Mouse (Mus musculus) urinary bladder, adult 2 months (tissue): Measurements from ENCODE around the gene Sp140. TPM values are rescaled to one million over a fixed set of nuclear protein-coding genes. Genes with fewer than 3 reads are reported as not detected.
"Not testable (repeated sequence)": the region's sequence is repeated elsewhere in the genome, so short reads cannot be mapped to it uniquely, and the experiment has no call there.

Source experiments
- DNase-seq: peaks from one replicate; pipeline ENCODE4 v3.0.0; 2022; ENCODE audit warnings: low spot score
- polyA plus RNA-seq: library from polyadenylated mRNA; depleted of rRNA; stranded (reverse); fragments of >200 nt; gene quantifications from 2 replicates; pipeline ENCODE4 v1.2.3, GENCODE M21; 2012; rRNA removed

The Sp140 gene
- 14.0 and 15.8 TPM in 2 replicates for polyA plus RNA-seq

- DNase-seq = not testable (repeated sequence)
Measured at GRCm38 (mm10) chr1:85600078-85600477, at the start of gene Sp140. TSS of gene Sp140 (plus strand) at chr1:85600378.

- DNase-seq = peak; percentile 51
Measured at GRCm38 (mm10) chr1:85555261-85555660, 44.9 kb upstream of the Sp140 start.

- not testable (repeated sequence) for DNase-seq
Measured at GRCm38 (mm10) chr1:85573554-85573953, 26.6 kb upstream of the Sp140 start.

- not testable (repeated sequence) for DNase-seq
Measured at GRCm38 (mm10) chr1:85575376-85575775, 24.8 kb upstream of the Sp140 start, which contains the start of gene G530012D18Rik. TSS of gene G530012D18Rik (plus strand) at chr1:85575676.

GRCm38 (mm10) chr1:85578372-85579010 is 21.7 kb upstream of the Sp140 start:
- not testable (repeated sequence) for DNase-seq

GRCm38 (mm10) chr1:85579199-85580147 is 20.7 kb upstream of the Sp140 start:
- not testable (repeated sequence) for DNase-seq

GRCm38 (mm10) chr1:85580148-85580534 is 20.0 kb upstream of the Sp140 start:
- DNase-seq = not testable (repeated sequence)

GRCm38 (mm10) chr1:85580578-85580977 is 19.6 kb upstream of the Sp140 start:
- DNase-seq = not testable (repeated sequence)

- DNase-seq = not testable (repeated sequence)
Measured at GRCm38 (mm10) chr1:85581518-85581917, 18.7 kb upstream of the Sp140 start.

GRCm38 (mm10) chr1:85588697-85589096 is 11.5 kb upstream of the Sp140 start:
- DNase-seq = not testable (repeated sequence)

- DNase-seq = not testable (repeated sequence)
Measured at GRCm38 (mm10) chr1:85592526-85592925, 7.7 kb upstream of the Sp140 start.

GRCm38 (mm10) chr1:85598271-85599012 is 1.7 kb upstream of the Sp140 start, which contains the start of gene Sp110:
TSS of gene Sp110 (minus strand) at chr1:85598817.
- not testable (repeated sequence) for DNase-seq

GRCm38 (mm10) chr1:85600794-85601193 is 616 bp downstream of the Sp140 start:
- not testable (repeated sequence) for DNase-seq

- not testable (repeated sequence) for DNase-seq
Measured at GRCm38 (mm10) chr1:85604341-85604740, 4.2 kb downstream of the Sp140 start.

GRCm38 (mm10) chr1:85608361-85608760 is 8.2 kb downstream of the Sp140 start:
- not testable (repeated sequence) for DNase-seq

GRCm38 (mm10) chr1:85610581-85610980 is 10.4 kb downstream of the Sp140 start:
- not testable (repeated sequence) for DNase-seq

- DNase-seq = not testable (repeated sequence)
Measured at GRCm38 (mm10) chr1:85615096-85615495, 14.9 kb downstream of the Sp140 start.

- not testable (repeated sequence) for DNase-seq
Measured at GRCm38 (mm10) chr1:85615819-85616218, 15.6 kb downstream of the Sp140 start.

GRCm38 (mm10) chr1:85617161-85617560 is 17.0 kb downstream of the Sp140 start:
- DNase-seq = not testable (repeated sequence)

- not testable (repeated sequence) for DNase-seq
Measured at GRCm38 (mm10) chr1:85618689-85619088, 18.5 kb downstream of the Sp140 start.

- DNase-seq = not testable (repeated sequence)
Measured at GRCm38 (mm10) chr1:85636936-85637335, 36.8 kb downstream of the Sp140 start.
